Mouse (Mus musculus) spleen, postnatal 36 days (tissue): ENCODE measurements at regions not wholly inside any gene's neighbourhood (a gene's known extent, or its start where the extent isn't known, plus 50 kb on each side); places are given as distances from the start of the nearest gene placed in this dataset.

ENCODE experiments used
- DNase-seq, 2 experiments: peaks; one replicate each; pipeline ENCODE4 v3.0.0; 2022; ENCODE audit warnings: low spot score in 2 of 2, mixed read lengths in 1 of 2

DNA sequence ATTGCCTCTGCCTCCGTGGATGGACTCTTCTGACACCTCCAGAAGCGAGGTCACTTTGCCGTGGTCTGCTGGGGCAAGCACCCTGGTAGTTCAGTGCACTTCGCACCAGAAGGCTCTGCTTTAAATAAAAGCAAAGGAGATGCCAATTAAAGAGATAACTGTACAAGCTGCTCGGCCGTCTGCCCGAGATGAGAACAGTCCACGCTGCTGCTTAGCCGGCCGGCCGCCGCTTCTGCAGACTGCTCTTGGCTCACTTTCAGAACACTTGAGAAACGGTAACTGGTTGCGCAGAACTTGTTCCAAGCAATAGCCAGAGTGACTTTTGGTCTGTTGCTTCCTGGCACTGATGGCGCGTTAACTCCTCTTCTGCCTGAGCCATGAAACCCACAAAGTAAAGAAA is 121.0 kb upstream of the Rreb1 start:
- DNase-seq = peak; percentile 54 to 59

DNA sequence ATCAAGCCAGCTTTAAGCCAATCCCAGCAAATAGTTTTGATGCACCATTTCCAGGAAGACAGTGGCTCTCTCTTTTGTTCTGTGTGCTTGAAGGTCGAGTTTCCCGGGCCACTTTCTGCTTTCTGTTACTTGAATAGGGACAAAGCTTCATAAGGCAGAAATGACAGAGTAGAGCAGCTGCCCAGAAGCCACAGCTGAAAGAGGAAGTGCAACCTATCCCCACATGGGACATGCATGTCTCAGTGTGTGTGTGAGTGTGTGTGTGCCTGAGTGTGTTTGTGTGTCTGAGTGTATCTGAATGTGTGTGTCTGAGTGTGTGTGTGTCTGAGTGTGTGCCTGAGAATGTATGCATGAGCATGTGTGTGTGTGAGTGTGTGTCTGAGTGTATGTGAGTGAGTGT is 120.2 kb upstream of the Rreb1 start:
- DNase-seq = peak; percentile 85 to 88

- peak; percentile 34 to 48 for DNase-seq
Observed at GRCm38 (mm10) chr13:37658519-37658918, 119.7 kb upstream of the Rreb1 start.

- DNase-seq = peak in 1 of 2 experiments; percentile 34
Observed at GRCm38 (mm10) chr13:37660083-37660482, 118.1 kb upstream of the Rreb1 start.

DNA sequence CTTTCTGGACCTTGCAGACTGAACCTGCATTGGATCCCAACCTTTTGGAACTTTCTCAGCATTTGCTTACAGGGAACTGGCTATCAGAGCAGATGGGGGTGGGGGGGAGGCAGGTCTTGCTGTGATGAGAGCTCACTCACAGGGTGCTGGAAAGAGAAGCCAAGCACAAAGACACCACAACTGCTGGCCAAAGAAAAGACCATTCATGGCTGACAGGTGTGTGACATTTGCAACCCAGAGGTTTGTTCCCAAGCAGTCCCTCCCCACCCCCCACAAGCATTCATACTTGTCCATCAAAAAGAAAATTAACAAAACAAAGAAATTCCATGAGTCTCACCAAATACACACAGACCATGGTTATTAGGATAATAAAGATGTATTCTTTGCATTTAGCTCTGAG is 117.5 kb upstream of the Rreb1 start:
- no peak for DNase-seq

GRCm38 (mm10) chr13:37664116-37664515 is 114.1 kb upstream of the Rreb1 start:
- DNase-seq = no peak

GRCm38 (mm10) chr13:37666207-37667003 is 111.8 kb upstream of the Rreb1 start:
- no peak for DNase-seq

DNA sequence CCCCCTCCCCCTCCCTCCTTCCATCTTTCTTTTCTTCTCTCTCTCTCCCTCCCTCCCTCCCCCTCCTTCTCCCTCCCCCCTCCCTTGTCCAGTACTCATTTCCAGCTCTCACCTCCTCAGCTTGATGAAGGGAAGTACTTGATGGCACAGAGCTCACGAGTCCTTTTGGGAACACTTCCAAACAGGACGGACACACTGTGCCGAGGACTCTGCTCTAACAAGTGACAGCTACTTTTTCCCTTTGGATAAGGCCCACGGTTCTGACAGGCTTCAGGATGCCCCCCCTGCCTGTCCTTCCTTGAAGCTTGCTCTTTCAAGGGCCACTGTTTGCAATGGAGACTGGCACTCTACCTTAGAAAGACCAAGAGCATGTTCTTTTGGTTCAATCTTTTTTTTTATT is 110.8 kb upstream of the Rreb1 start:
- no peak for DNase-seq

DNA sequence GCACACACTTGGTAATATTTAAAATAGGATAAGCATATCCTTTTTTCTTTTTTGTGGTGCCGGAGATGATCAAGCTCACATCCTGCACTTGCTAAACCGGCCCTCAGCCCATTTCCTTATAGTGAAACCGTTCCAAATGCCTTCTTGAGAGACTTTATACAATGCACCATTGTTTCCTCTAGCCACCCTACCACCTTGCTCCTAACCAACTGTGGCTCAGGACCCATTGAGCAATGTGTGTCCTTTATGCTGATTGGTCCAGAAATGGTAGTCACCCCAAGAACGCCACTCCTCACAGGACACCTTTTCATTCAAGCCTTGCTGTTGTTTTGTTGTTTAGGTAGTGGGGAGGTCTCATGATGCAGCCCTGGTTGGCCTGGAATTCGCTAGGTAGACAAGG is 110.3 kb upstream of the Rreb1 start:
- no peak for DNase-seq

GRCm38 (mm10) chr13:37671109-37671508 is 107.1 kb upstream of the Rreb1 start:
- DNase-seq = no peak

DNA sequence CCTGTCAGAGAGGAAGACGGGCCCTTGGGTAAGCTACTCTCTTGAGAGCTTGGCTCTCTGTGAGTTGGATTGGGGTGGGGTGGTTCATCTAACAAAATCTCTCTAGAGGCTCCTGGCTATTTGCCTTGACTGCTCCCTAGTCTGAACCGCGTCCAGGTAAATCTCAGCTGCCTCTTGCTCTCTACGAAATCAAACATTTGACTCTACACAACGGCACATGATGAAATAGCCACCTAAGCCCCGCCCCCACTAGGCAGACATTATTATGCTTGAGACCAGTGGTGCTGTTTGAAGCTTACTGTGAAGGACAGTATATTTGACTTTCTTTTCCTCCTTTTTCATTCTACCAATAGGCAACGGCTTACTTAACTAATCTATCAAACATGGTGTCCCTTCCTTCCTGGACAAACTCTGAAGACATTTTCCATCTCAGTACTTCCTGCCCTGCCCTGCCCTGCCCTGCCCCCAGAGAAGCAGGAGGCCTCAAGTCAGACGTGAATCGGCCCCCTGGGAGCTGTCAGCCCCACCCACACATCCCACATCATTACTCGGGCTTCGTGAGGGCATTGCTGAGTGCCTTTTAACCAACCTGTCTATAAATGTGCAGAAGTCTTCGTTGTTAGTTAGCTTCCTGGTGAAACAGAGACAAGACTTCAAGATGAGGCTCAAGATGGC is 103.4 kb upstream of the Rreb1 start:
- DNase-seq = peak; percentile 73

DNA sequence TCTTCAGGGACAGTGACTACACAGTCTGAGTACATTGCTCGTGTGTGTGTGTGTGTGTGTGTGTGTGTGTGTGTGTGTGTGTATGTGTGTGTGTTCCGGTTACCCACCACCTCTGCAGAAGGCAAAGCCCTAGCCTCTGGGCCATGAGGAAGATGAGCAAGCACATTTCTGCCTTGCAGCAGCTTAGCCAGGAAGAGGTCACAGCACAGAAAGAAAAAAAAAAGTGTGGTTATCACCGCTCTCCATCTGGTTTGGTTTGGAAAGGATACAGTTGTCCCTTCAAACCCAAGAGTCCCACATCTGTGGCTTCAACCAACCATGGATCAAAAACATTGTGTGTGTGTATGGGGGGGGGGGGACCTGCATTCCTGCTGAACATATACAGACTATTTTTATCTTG is 102.5 kb upstream of the Rreb1 start:
- peak in 1 of 2 experiments; percentile 20 for DNase-seq

DNA sequence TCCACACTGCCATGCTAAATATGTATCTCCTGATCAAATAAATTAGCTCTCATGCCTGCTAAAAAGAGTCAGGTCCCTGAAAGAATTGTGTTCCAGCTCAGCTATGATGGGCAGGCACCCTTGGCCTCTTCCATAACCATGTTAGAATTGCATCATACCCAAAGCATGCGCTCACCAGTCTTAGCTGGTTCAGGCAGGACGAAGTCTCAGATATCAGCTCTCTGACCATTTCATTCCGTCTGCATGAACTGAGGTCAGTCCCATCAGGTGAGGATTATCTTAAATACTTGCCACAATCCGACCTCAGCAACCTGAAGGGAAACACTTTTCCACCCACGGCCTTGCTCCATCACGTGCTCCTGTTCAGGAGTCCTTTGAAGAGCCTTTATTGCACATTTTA is 101.3 kb upstream of the Rreb1 start:
- DNase-seq = no peak

- no peak for DNase-seq
Observed at GRCm38 (mm10) chr13:37678251-37678650, 99.9 kb upstream of the Rreb1 start.

- no peak for DNase-seq
Observed at GRCm38 (mm10) chr13:37678772-37679171, 99.4 kb upstream of the Rreb1 start.

GRCm38 (mm10) chr13:37680837-37681619 is 97.2 kb upstream of the Rreb1 start:
- DNase-seq = no peak

GRCm38 (mm10) chr13:37683045-37683679 is 95.0 kb upstream of the Rreb1 start:
- no peak for DNase-seq

- DNase-seq = no peak
Observed at GRCm38 (mm10) chr13:37685617-37686016, 92.6 kb upstream of the Rreb1 start.

DNA sequence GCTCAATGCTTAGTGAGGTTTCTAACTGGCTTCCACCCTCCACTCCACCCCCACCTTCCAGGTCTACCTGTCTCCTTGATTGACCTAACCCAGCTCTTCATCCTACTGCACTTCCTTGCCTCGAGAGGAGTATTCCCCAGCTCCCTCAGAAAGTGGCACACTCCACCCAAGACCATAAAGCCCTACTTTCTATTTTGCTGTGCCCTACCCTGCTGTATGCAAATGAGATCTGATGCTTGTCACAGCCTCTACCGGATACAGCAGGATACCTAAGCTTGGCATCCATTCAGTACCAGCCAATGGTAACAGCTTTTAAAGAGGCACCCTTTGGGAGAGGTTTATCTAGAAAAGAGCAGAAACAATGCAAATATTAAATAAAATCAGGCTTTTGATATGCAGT is 92.1 kb upstream of the Rreb1 start:
- no peak for DNase-seq

DNA sequence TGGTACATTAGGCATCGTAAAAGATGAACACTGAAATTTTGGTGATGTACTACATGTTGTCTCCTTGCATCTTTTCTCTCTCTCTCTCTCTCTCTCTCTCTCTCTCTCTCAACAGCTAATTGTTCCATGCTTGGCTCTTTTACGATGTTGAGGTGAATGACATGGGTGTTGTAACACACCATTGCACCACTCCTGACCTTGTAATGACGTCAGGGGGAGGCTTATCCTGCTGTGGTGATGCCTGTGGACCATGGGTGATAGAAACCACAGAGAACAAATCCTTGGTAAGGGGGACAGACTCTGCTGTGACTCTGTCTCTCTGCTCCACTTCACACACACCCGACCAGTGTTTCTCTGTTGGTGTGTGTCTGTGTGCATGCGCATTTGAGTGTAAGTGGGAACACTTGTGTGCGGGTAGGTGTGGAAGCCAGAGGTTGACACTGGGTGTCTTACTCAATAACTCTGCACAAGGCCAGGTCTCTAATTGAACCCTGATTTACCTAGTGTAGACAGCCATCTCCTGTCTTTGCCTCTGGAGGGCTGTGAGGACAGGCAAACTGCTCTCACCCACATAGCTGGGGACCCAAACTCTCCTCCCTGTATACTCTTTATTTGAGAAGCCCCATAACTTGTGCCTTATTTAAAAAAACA is 88.9 kb upstream of the Rreb1 start:
- DNase-seq = no peak

- DNase-seq = peak; percentile 13 to 14
Observed at GRCm38 (mm10) chr13:37691855-37692445, 86.2 kb upstream of the Rreb1 start.
